Mouse (Mus musculus): ENCODE results near the gene Tspoap1.

GRCm38 (mm10) chr11:87761806-87762701 lies 1.7 kb downstream of the Tspoap1 start:
- no peak for TF ChIP-seq POLR2A (IDR thresholded peaks at IDR 0.05; ENCODE audit: insufficient read depth, low read depth, low read length)
- no peak for TF ChIP-seq CTCF (IDR thresholded peaks at IDR 0.05; ENCODE audit: insufficient read depth, low read depth, low read length)

Measured in olfactory bulb, adult 2 months (tissue).